ENCODE assay signal across 25 mouse cellular contexts in genomic region chr3:118275917-118276316, GRCm38 (mm10).
DNase-seq lines count a peak whose midpoint lies in the region; ATAC-seq and TF ChIP-seq lines count a peak whose summit lies in the region.
"Had no signal": no experiment of that assay in that cellular context is flagged by ENCODE, and none has a peak within 500 bp of the region (broad histone marks: within the 10 kb centered on the region; RNA-seq: fewer than 3 reads in every experiment).

No protein-coding gene starts in this region.

- no peaks in the 10 kb centered on the region for H3K4me1 ChIP-seq in intestine, postnatal 0 days (replicated peaks; ENCODE audit: control insufficient read depth, insufficient read depth, low read length)
- H3K4me1 ChIP-seq in intestine, embryonic 16.5 days (ENCODE audit: control insufficient read depth, insufficient read depth, low read length): no peaks in the 10 kb centered on the region
- H3K4me1 ChIP-seq in liver, postnatal 0 days (ENCODE audit: insufficient read depth): no peaks in the 10 kb centered on the region
- no peaks in the 10 kb centered on the region for H3K4me1 ChIP-seq in liver, embryonic 12.5 days
- H3K4me1 ChIP-seq: embryonic facial prominence, embryonic 10.5 days; embryonic facial prominence, embryonic 12.5 days; forebrain, embryonic 12.5 days had no signal

- H3K27me3 ChIP-seq in intestine, postnatal 0 days (replicated peaks; ENCODE audit: control insufficient read depth, insufficient read depth, low read length): no peaks in the 10 kb centered on the region
- H3K27me3 ChIP-seq in intestine, embryonic 16.5 days (replicated peaks; ENCODE audit: control insufficient read depth, insufficient read depth, low read length): no peaks in the 10 kb centered on the region
- no peaks in the 10 kb centered on the region for H3K27me3 ChIP-seq in liver, postnatal 0 days (ENCODE audit: insufficient read depth, low read length)
- no peaks in the 10 kb centered on the region for H3K27me3 ChIP-seq in liver, embryonic 12.5 days (replicated peaks)
- H3K27me3 ChIP-seq: CH12.LX; embryonic facial prominence, embryonic 12.5 days; forebrain, embryonic 12.5 days had no signal

- 0 out of 2 replicates have a peak, but pooled peaks have one; percentile 47 for ATAC-seq in intestine, postnatal 0 days
- no peak for ATAC-seq in intestine, embryonic 16.5 days
- peak; percentile 83 for ATAC-seq in liver, postnatal 0 days
- ATAC-seq in liver, embryonic 12.5 days: no peak
- ATAC-seq: CD4-positive, CD25-positive, alpha-beta regulatory T cell, adult 4 months; forebrain, embryonic 14.5 days; forebrain, embryonic 16.5 days had no signal

- no peak for TF ChIP-seq CTCF in intestine, postnatal 0 days (IDR thresholded peaks at IDR 0.05; ENCODE audit: low read depth)
- TF ChIP-seq CTCF in liver, postnatal 0 days (IDR thresholded peaks at IDR 0.05; ENCODE audit: low read depth): no peak

- no peak overlapping the region for H3K4me2 ChIP-seq in intestine, postnatal 0 days (replicated peaks; ENCODE audit: low read depth)
- H3K4me2 ChIP-seq in intestine, embryonic 16.5 days (ENCODE audit: low read depth, low read length): no peak overlapping the region
- H3K4me2 ChIP-seq in liver, postnatal 0 days (ENCODE audit: low read depth, low read length): no peak overlapping the region
- no peak overlapping the region for H3K4me2 ChIP-seq in liver, embryonic 12.5 days
- H3K4me2 ChIP-seq: embryonic facial prominence, embryonic 12.5 days; forebrain, embryonic 12.5 days had no signal

- H3K9ac ChIP-seq in intestine, postnatal 0 days (ENCODE audit: low read depth, low read length): no peak overlapping the region
- no peak overlapping the region for H3K9ac ChIP-seq in intestine, embryonic 16.5 days (ENCODE audit: low read depth, low read length)
- no peak overlapping the region for H3K9ac ChIP-seq in liver, postnatal 0 days (replicated peaks)
- H3K9ac ChIP-seq in liver, embryonic 12.5 days: no peak overlapping the region
- H3K9ac ChIP-seq: embryonic facial prominence, embryonic 12.5 days; forebrain, embryonic 12.5 days had no signal

- H3K36me3 ChIP-seq in intestine, postnatal 0 days (ENCODE audit: control insufficient read depth, insufficient read depth): no peaks in the 10 kb centered on the region
- H3K36me3 ChIP-seq in intestine, embryonic 16.5 days (ENCODE audit: control insufficient read depth, insufficient read depth, low read length): no peaks in the 10 kb centered on the region
- H3K36me3 ChIP-seq in liver, postnatal 0 days (replicated peaks; ENCODE audit: insufficient read depth, low read length): no peaks in the 10 kb centered on the region
- no peaks in the 10 kb centered on the region for H3K36me3 ChIP-seq in liver, embryonic 12.5 days
- H3K36me3 ChIP-seq: embryonic facial prominence, embryonic 10.5 days; embryonic facial prominence, embryonic 12.5 days; forebrain, embryonic 10.5 days; forebrain, embryonic 12.5 days; G1E had no signal

- H3K27ac ChIP-seq in intestine, postnatal 0 days (ENCODE audit: low read depth, low read length): no peak overlapping the region
- no peak overlapping the region for H3K27ac ChIP-seq in intestine, embryonic 16.5 days (ENCODE audit: low read length)
- no peak overlapping the region for H3K27ac ChIP-seq in liver, postnatal 0 days (ENCODE audit: low read depth)
- no peak overlapping the region for H3K27ac ChIP-seq in liver, embryonic 12.5 days
- H3K27ac ChIP-seq: embryonic facial prominence, embryonic 10.5 days; embryonic facial prominence, embryonic 12.5 days; forebrain, embryonic 10.5 days; forebrain, embryonic 12.5 days had no signal

- TF ChIP-seq EP300 in liver, postnatal 0 days (IDR thresholded peaks at IDR 0.05; ENCODE audit: low read depth): no peak

- no peaks in the 10 kb centered on the region for H3K9me3 ChIP-seq in intestine, postnatal 0 days (ENCODE audit: control insufficient read depth)
- H3K9me3 ChIP-seq in intestine, embryonic 16.5 days (ENCODE audit: control insufficient read depth, low read length): no peaks in the 10 kb centered on the region
- no peaks in the 10 kb centered on the region for H3K9me3 ChIP-seq in liver, postnatal 0 days (ENCODE audit: low read length)
- no peaks in the 10 kb centered on the region for H3K9me3 ChIP-seq in liver, embryonic 12.5 days (replicated peaks)
- H3K9me3 ChIP-seq: embryonic facial prominence, embryonic 10.5 days; embryonic facial prominence, embryonic 12.5 days; forebrain, embryonic 10.5 days; forebrain, embryonic 12.5 days; G1E had no signal

- DNase-seq in adrenal gland, adult (ENCODE audit: inconsistent age in 2 of 2, low spot score in 1 of 2): peak; percentile 3 to 19
- no peak for DNase-seq in adrenal gland, postnatal 14 days
- no peak for DNase-seq in liver, postnatal 0 days
- no peak for DNase-seq in left cerebral cortex, postnatal 10 days (ENCODE audit: extremely low spot score in 1 of 2, low spot score in 2 of 2)
- DNase-seq: adrenal gland, postnatal 10 days; B cell, adult 2 months; cerebellum, adult 11 months; cerebellum, adult 18-20 months; cerebellum, adult 8-10 months; cerebellum, adult 9-11 months; cerebellum, postnatal 14 days; cerebellum, postnatal 36 days; embryo, embryonic 11 days had no signal

- intact Hi-C loops in left cerebral cortex, postnatal 10 days (cut with DNase I): no loop called here

- H3K4me3 ChIP-seq in intestine, postnatal 0 days (ENCODE audit: low read depth, low read length): no peak overlapping the region
- no peak overlapping the region for H3K4me3 ChIP-seq in intestine, embryonic 16.5 days (ENCODE audit: low read length)
- no peak overlapping the region for H3K4me3 ChIP-seq in liver, postnatal 0 days (ENCODE audit: low read depth, low read length)
- no peak overlapping the region for H3K4me3 ChIP-seq in liver, embryonic 12.5 days
- H3K4me3 ChIP-seq: embryonic facial prominence, embryonic 10.5 days; embryonic facial prominence, embryonic 12.5 days; forebrain, embryonic 10.5 days; forebrain, embryonic 12.5 days had no signal

Comparison
In these comparisons a context has a peak if more than half of its experiments do, and no peak if none do; other contexts are left out.
1. DNase-seq: peak in adrenal gland, adult (2 of 2); none in adrenal gland, postnatal 14 days (single experiment), liver, postnatal 0 days (single experiment) and left cerebral cortex, postnatal 10 days (0 of 2).
2. ATAC-seq: peak in intestine, postnatal 0 days (single experiment) and liver, postnatal 0 days (single experiment); none in intestine, embryonic 16.5 days (single experiment) and liver, embryonic 12.5 days (single experiment).